Mouse (Mus musculus) adrenal gland, postnatal 14 days (tissue): ENCODE measurements at regions not wholly inside any gene's neighbourhood (a gene's known extent, or its start where the extent isn't known, plus 50 kb on each side); places are given as distances from the start of the nearest gene placed in this dataset.
"Not testable (repeated sequence)": the region's sequence is repeated elsewhere in the genome, so short reads cannot be mapped to it uniquely, and the experiment has no call there.

Experiments
- DNase-seq: peaks from one replicate; pipeline ENCODE4 v3.0.0; 2021; ENCODE audit warnings: mixed read lengths

DNA sequence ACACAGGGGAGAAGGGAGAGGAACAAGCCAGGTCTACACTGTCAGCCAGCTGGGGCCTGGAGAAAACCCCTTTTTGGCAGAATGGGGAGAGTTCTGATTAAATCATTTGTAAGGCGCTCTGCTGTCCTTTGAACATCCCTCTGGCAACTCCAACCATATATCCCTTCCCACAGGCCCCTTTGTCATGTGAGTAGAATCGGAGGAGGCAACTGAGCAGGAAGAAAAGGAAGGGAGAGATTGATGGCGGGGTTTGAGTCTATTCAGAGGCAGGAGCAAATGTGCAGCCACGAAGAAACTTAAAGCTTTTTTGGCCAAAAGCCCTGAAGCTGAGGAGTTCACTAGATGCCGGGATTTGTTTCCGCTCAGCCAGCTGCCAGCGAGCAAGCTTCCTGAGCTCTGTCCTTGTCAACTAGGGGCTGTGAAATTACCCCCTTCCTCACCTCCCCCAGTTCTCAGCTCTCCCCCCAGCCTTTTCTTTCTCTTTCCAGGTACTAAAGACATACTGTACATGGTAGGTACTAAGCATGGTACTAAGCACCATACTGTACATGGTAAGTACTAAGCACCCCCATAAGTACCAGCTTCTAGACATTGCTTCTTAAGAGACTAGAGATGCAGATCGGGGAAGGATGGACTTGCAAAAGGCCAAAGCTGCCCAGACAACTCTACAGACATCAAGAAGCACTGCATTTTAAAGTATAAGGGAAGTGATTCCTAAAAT lies 100.6 kb upstream of the Fam78b start:
- peak; percentile 8 for DNase-seq

DNA sequence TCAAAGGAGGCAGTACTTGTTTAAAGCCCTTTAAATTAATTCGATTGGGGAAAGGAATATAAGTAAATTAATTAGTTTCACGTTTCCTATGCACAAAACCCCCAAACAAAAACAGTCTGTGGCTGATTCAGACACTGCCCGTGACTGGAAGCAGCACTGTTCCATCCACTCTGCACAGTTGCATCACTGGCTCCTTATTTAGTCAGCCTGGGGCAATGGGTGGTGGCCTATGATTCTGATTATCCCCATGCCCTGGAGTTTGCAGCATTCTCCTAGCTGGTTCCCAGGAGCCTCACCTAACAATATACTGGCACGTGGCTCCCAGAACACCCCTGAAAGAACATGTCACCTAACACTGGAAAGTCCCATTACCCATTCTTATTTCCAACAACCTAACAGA lies 99.6 kb upstream of the Fam78b start:
- no peak for DNase-seq

DNA sequence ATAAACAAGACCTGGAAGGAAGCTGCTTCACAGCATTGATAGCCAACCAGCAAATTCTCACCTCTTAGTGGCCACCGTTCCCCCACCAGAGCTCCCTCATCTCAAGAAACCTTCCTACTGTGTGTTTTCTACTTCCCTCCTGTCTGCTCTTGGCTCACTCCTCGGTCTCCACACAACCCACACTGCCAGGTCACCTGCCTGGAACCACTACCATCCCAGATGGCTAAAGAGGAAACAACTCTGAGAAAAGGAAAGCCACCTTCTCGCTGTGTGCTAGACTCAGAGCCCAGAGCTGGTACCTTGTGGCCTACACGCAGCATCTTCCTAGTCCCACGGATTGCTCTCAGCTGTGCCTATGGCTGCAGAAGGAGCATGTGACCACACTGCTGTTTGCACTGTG lies 97.8 kb upstream of the Fam78b start:
- no peak for DNase-seq

DNA sequence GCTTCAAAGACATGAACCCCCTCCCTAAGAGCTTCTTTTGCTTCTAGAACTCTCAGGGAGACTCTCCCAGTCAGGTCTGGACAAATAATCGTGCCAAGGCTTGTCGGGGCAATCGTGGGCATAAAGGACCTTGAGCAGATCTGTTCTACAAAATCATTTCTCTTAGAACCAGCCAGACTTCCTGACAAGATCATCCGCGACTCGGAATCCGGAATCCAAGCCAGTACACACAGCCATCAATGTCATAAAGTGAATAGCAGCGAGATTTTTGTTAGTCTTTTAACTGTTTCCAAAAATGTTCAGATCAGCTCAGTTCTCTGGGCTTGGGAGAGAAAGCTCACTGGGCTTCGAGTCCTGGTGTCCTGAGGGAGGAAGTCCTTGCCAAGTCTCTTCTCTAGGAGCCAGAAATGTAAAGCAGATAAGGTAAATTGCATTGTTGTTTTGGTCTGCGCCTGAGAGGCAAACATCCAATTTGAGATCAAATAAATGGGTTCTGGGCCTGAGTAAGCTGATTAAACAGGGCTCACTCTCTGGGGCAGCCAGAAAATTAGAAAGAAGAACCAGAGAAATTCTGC lies 92.9 kb upstream of the Fam78b start:
- peak; percentile 31 for DNase-seq

DNA sequence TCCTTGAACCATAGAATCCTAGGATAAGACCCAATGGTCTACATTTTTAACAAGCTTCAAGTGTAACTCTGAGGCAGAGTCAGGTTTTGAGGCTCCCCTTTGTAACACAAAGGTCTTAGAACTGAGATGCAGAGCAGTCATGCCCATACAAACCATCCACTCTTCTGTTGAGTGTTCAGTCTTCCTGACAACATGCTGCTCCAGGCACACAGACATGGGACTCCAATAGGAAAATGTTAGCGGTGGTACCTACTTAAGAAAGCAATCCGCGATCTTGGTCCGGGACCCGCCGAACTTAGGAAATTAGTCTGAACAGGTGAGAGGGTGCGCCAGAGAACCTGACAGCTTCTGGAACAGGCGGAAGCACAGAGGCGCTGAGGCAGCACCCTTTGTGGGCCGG lies 89.0 kb upstream of the Fam78b start:
- DNase-seq, result not testable (repeated sequence)

DNA sequence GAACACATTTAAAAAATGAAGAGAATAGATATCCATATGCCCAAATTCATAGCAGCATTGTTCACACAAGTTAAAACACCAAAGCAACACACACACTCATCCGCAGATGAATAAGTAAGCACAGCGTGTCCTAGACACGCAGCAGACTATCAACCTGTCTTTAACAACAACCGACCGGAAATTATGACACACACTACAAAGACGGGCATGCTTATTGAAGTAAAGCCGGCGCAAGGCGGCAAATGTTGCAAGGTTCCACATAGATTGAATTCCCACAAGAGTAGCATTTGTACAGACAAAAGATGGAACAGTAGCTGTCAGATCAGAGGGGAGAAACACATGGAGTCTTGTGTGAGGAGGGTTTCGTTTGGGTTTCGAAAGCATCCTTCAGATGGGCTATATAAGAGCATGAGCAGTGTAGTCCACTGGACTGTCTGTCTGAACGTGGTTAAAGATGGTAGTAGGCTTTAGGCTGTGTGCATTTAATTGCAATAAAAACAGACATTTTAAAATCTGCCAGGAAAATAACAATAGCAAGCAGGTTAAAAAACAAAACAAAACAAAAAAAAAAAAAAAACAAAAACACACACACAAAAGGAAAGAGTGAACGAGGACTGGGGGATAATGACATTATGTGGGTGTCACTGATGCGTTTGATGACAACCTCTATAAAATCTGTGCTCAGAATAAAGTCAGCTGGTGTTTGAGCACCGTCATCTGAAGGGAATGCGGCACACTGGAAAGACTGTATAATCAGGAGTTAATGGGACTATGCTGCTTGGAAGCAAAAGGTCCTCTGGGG lies 78.1 kb upstream of the Fam78b start:
- no peak for DNase-seq

DNA sequence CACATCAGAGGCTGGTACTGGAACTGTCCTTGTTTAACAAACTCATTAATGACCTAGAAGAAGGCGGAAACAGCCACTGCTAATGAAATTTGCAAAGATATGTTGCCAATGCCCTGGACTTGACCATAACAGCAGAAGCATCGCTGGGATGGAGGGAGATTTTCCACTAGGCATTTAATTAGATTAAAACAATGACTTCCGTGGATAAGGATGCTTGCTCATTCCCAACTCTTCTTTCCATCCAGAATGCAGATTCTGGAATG lies 77.6 kb upstream of the Fam78b start:
- no peak for DNase-seq

DNA sequence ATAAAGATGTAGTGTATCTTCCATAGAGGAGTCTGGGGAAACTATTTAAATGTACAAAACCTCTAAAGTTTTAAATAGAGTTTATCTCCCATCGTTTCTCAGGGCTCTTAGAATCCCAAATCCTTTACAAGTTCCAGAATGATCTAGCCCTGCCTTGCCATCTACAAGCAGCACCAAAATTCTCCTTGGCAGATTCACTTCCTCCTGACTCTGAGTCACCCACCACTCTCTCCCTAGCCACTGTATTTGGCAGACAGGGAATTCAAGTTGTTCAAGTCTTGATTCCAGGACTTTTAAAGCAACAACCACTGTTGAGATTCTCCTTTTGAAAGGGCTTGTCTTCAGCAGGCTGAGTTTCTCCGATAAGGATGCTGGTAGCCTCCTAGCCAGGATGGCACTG lies 77.1 kb upstream of the Fam78b start:
- DNase-seq, result no peak

DNA sequence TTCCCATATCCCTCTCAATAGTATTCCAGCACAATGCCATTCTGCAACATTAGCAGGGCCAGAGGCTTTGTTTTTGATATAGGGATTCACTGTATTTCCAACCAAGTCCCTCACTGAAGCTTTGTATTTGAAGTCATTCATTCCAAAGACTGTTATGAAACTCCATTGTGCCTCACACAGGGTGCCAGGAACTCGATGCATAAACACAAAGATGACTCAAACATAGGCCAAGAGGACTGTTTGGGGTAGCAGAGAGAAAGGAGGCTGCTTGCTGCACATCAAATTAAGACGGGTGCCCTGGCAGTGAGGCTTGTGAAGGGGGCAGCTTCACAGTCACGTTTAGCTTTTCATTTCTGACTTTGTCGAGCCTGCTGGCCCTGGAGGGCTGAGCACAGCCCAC lies 75.1 kb upstream of the Fam78b start:
- DNase-seq, result no peak

DNA sequence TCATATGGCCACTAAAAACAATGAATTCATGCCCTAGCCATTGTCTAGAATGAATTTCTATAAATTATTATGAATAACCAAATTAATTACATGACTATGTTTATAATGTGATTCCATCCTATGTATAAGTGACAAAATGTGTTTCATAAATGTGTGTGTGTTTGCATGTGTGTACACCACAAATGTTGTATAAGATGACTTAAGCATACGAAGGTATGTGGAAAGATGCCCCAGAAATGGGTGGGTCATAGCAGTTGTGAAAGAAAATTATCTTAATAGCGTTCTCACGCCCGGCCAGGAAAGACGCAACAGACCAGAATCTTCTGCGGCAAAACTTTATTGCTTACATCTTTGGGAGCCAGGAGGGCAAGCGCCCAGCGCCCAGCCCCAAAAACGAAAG lies 61.5 kb upstream of the Fam78b start:
- DNase-seq, result not testable (repeated sequence)

DNA sequence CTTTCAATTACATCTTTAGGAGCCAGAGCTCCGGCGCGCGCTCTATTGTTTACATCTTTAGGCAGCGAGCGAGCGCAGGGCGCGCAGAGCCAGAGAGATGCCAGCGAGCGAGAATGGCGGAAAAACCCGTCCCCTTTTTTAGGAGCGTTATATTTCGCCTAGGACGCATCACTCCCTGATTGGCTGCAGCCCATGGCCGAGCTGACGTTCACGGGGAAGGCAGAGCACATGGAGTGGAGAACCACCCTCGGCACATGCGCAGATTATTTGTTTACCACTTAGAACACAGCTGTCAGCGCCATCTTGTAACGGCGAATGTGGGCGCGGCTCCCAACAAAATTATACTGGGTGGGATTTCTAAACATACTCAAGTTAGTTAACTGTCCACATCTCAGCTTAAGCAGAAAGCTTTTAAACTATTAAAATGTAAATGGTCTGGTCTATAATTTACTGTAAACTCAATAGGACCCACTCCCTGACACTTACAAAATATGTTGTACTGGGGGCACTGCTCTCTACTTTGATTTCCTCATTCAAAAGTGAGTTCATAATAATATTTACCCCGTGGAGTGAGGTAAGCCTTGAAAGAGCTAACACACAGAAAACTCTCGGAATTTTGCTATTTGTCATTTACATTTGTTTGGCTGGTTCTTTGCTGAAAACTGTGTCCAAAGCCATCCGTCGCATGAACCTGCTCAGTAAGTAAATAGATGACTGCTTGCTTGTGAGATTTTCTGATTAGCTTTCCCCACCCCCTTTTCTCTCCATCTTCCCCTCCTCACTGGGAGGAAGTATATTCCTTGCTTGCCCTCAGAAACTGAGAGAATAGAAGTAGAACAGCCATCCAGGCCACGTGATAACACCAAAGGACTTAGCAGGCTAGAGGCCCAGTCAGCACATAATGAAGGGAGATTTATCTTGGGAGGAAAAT lies 60.8 kb upstream of the Fam78b start:
- DNase-seq, result not testable (repeated sequence)

DNA sequence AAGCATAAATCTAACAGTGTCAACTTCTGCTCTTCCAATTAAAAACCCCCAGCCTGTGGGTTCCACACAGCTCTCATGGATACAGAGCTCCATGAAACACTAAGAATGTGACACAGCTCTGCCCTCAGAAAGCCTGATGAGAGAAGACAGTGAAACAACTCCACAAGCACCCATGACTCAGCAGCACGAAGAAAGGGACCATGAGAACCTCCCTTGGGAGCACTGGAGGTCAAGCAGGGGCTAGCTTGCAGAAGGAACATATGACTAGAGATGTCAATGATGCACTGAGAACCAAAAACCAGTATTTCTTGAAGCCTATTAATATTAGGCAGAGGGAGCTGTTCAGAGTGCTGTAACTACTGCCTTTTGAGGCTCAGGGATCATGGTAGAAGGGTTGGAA lies 59.0 kb upstream of the Fam78b start:
- DNase-seq, result no peak

DNA sequence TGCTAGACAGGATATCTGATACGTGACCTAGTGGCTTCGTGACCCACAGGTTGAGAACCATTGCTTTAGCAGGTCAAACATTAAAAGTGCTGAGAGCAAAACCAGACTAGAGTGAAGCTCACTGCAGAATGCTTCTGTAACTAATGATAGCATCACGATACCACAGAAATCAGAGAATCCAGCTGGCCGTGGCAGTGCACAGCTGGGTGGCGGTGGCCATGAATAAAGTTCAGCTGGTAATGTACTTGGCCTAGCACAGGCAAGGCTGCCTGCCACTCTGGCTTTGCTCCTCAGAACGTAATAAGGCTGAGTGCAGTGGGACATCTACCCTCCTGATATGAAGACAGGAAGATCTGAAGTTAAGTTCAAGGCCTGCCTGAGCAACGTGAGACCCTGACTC lies 56.7 kb upstream of the Fam78b start:
- DNase-seq, result no peak

DNA sequence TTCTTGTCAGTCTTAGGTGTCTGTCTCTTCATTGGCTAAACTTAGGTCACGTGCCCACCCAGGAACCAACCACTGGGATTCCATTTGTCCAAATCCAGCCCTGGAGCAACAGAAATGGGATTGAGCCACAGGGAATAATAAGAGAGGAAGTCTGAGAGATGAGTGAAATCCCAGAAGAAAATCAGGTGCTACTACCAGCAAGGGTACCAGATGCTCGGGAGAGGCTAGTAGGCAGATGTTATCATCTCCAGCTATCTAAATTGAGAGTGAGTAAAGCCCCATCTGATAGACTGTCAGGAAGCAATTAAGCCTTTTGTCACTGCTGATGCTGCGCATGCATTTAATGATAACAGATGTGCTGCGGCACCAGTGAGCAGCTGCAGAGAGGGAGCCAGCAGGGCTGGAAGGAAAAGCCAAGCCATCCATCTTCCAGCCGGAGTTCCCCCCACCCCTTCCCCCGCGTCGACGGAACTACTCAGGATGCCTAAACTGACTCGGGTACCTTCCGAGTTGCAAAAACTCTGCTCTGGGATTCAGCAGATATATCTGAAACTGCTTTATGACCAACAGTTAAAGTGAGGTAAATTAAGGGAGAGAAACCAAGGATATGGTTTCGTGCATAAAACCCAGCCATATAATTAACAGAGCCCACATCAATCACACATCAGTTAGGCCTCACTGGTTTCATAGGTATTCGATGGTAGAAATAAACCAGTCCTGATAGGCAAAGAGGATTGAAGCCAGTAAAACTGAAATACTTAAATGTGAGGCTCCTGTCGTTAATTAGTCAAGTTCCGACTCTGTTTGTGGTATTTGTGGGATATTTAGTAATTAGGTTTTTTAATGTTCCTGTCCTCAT lies 53.1 kb upstream of the Fam78b start:
- no peak for DNase-seq
